Mouse (Mus musculus) limb, embryonic 14.5 days (tissue): ENCODE measurements around the gene Zcchc9. TPM values are rescaled to one million over a fixed set of nuclear protein-coding genes. Genes with fewer than 3 reads are reported as not detected.
"Not testable (repeated sequence)": the region's sequence is repeated elsewhere in the genome, so short reads cannot be mapped to it uniquely, and the experiment has no call there.

Experiments used
- ATAC-seq: fragments of 200-750 bp; cut with Nextera tagmentation; 2 replicates; pipeline ENCODE4 v1.8.0; 2017; ENCODE audit warnings: low read depth, moderate number of reproducible peaks, moderate TSS enrichment; ENCODE audit not compliant: low FRiP score
- DNase-seq: peaks from one replicate; pipeline ENCODE4 v3.0.0-alpha.2; 2015; ENCODE audit warnings: low spot score
- H3K27ac ChIP-seq: fragments of 300-500 bp; sonication (generic); replicated peaks from 2 replicates; pipeline ENCODE4 v1.5.1; 2014; ENCODE audit warnings: low read depth, mild to moderate bottlenecking, low read length, moderate library complexity, mixed read lengths
- H3K27me3 ChIP-seq: fragments of 300-500 bp; sonication (generic); 2 replicates; pipeline ENCODE4 v1.6.1; 2014; ENCODE audit warnings: low read length, mixed read lengths; ENCODE audit not compliant: control insufficient read depth, insufficient read depth
- H3K36me3 ChIP-seq: fragments of 300-500 bp; sonication (generic); 2 replicates; pipeline ENCODE4 v1.6.1; 2014; ENCODE audit warnings: mild to moderate bottlenecking, low read length, moderate library complexity, mixed read lengths; ENCODE audit not compliant: control insufficient read depth, insufficient read depth
- H3K4me1 ChIP-seq: fragments of 300-500 bp; sonication (generic); 2 replicates; pipeline ENCODE4 v1.6.1; 2014; ENCODE audit warnings: antibody characterized with exemption, low read length, mixed read lengths; ENCODE audit not compliant: control insufficient read depth, insufficient read depth
- H3K4me2 ChIP-seq: fragments of 300-500 bp; sonication (generic); replicated peaks from 2 replicates; pipeline ENCODE4 v1.6.1; 2014; ENCODE audit warnings: low read depth, mild to moderate bottlenecking, low read length, moderate library complexity; ENCODE audit not compliant: severe bottlenecking
- H3K4me3 ChIP-seq: fragments of 300-500 bp; sonication (generic); replicated peaks from 2 replicates; pipeline ENCODE4 v1.5.1; 2014; ENCODE audit warnings: low read length
- H3K9ac ChIP-seq: fragments of 300-500 bp; sonication (generic); 2 replicates; pipeline ENCODE4 v1.6.1; 2014; ENCODE audit warnings: mild to moderate bottlenecking, low read depth, low read length, moderate library complexity; ENCODE audit not compliant: severe bottlenecking
- H3K9me3 ChIP-seq: fragments of 300-500 bp; sonication (generic); 2 replicates; pipeline ENCODE4 v1.6.1; 2016; ENCODE audit warnings: low read length; ENCODE audit not compliant: control insufficient read depth
- POLR2A ChIP-seq: fragments of 200-500 bp; IDR thresholded peaks from 2 replicates; pipeline ENCODE4 v1.8.0; 2012; ENCODE audit warnings: inconsistent platforms, mild to moderate bottlenecking, moderate library complexity, borderline replicate concordance; ENCODE audit not compliant: insufficient read depth, insufficient read length; ENCODE audit errors: extremely low read depth
- WGBS: fragments of 180-500 bp; shearing (Covaris S2); extraction: QIAGEN DNeasy Blood & Tissue Kit; methylation state at CpG from one replicate; pipeline ENCODE4 v1.1.7; 2014; 5-methylcytosine and 5-hydroxymethylcytosine counted together
- polyA plus RNA-seq, 2 experiments: library from polyadenylated mRNA; depleted of rRNA in 1 of 2; stranded (reverse) in 1 of 2; unstranded in 1 of 2; fragments of >200 nt; fragmentation: Nextera tagmentation in 1 of 2; extraction: Ambion mirVana in 1 of 2; gene quantifications; 2 replicates each; pipeline versions ENCODE4 v1.2.1 to v1.2.3; 2012 to 2014

Gene Zcchc9
- polyA plus RNA-seq, 2 experiments, result 21.9 to 39.0 TPM

- Histone ChIP-seq H3K27me3 (no peaks in the 10 kb centered on the region), H3K4me2 (no peak overlapping the region), H3K4me3 (no peak overlapping the region), H3K4me1 (peaks cover 5% of the 10 kb centered on the region; the same call in 1 of the 2 replicates), H3K27ac (no peak overlapping the region), H3K9ac (no peak overlapping the region), H3K9me3 (no peaks in the 10 kb centered on the region), H3K36me3 (peaks cover 24% of the 10 kb centered on the region)
- WGBS, result 16% methylated on average over 1 of the region's 1 CpGs
- TF ChIP-seq POLR2A, result no peak
- peak; percentile 54; the same call in 1 of the 2 replicates for ATAC-seq
- DNase-seq, result peak; percentile 17
Observed at GRCm38 (mm10) chr13:91792035-91792434, 15.5 kb downstream of the Zcchc9 start.

- peak; percentile 13 for DNase-seq
Observed at GRCm38 (mm10) chr13:91779892-91780291, 27.6 kb downstream of the Zcchc9 start.

DNA sequence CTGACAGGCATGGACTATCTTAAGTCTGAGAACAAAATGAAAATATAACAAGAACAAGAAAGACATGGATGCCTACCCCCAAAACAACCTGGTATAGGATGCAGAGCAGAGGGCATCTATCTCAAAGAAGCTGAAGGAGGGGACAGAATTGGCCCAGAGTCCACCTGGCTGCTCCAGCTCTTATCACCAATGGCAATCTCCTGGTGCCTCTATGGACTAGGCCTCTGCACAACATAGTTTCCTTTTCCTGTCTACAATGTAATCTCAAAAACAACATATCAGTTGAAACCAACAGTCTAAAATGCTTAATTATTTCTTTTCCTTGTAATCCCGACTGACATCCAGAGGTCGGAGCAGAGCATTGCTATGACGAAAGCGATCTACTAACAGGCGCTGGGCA lies 29.4 kb downstream of the Zcchc9 start:
- Histone ChIP-seq H3K27me3 (no peaks in the 10 kb centered on the region), H3K9me3 (no peaks in the 10 kb centered on the region), H3K4me1 (no peaks in the 10 kb centered on the region), H3K27ac (no peak overlapping the region), H3K4me2 (no peak overlapping the region), H3K36me3 (no peaks in the 10 kb centered on the region), H3K9ac (no peak overlapping the region), H3K4me3 (no peak overlapping the region)
- 89% methylated on average over 5 of the region's 5 CpGs for WGBS
- DNase-seq, result no peak
- ATAC-seq, result no peak
- TF ChIP-seq POLR2A, result no peak

More at GRCm38 (mm10) chr13:91779892-91780291, 27.6 kb downstream of the Zcchc9 start:
- H3K4me3 ChIP-seq, result no peak overlapping the region
- TF ChIP-seq POLR2A, result no peak
- no peak for ATAC-seq
- H3K9me3 ChIP-seq, result no peaks in the 10 kb centered on the region
- no peaks in the 10 kb centered on the region for H3K4me1 ChIP-seq
- H3K4me2 ChIP-seq, result no peak overlapping the region
- no peak overlapping the region for H3K9ac ChIP-seq
- no peaks in the 10 kb centered on the region for H3K27me3 ChIP-seq
- H3K36me3 ChIP-seq, result no peaks in the 10 kb centered on the region
- H3K27ac ChIP-seq, result no peak overlapping the region

DNA sequence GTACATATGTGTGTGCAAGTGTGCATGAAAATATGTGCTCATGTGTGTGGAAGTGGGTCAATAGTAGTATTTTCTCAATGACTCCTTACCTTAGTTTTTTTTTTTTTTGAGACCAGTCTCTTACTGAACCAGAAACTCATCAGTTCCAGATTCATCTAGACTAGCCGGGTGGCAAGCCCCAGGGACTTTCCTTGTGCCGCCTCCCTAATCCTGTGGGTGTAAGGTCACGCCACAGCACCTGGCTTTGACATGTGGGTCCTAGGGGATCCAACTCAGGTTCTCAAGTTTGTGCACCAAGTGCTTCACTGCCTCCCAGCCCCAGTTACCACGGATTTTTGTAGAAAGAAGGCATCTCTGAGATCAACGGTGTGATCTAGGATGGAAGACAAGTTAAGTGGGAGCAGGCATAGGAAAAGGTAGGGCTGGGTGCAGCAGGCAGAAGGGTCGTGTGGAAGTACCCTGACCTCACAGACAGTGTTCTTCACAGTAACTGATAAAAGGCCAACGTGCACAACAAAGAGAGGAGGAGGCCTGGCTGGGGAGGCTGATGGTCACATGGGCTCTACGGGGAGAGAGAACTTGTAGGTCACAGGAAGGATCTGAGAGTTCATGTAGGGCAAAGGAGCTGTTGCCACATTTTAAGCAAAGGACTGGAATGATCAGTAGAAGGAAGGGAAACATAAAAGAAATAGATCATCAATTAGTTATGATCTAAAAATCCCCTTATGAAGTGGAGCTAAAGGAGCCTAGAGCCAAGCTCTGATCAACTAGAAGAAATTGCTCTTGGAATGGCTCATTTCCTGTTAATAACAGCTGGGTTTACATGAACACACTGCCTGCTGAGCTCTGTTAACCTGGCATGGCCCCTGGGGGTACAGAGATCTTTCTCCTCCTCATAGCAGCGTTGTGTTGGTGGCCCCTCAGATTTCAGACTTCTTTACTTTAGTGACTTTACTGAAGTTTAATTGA lies 38.5 kb downstream of the Zcchc9 start:
- no peak for TF ChIP-seq POLR2A
- DNase-seq (no peak), ATAC-seq (no peak)
- Histone ChIP-seq H3K4me3 (no peak overlapping the region), H3K9ac (no peak overlapping the region), H3K4me1 (no peaks in the 10 kb centered on the region), H3K4me2 (no peak overlapping the region), H3K36me3 (no peaks in the 10 kb centered on the region), H3K27me3 (no peaks in the 10 kb centered on the region), H3K27ac (no peak overlapping the region), H3K9me3 (no peaks in the 10 kb centered on the region)
- WGBS, result 71% methylated on average over 9 of the region's 9 CpGs

- no peaks in the 10 kb centered on the region for H3K27me3 ChIP-seq
- H3K27ac ChIP-seq, result no peak overlapping the region
- no peak overlapping the region for H3K4me2 ChIP-seq
- no peak for TF ChIP-seq POLR2A
- DNase-seq, result no peak
- no peak overlapping the region for H3K4me3 ChIP-seq
- no peaks in the 10 kb centered on the region for H3K36me3 ChIP-seq
- H3K4me1 ChIP-seq, result no peaks in the 10 kb centered on the region
- 93% methylated on average over 4 of the region's 4 CpGs for WGBS
- ATAC-seq, result no peak
- no peak overlapping the region for H3K9ac ChIP-seq
- H3K9me3 ChIP-seq, result no peaks in the 10 kb centered on the region
Observed at GRCm38 (mm10) chr13:91765627-91766026, 41.9 kb downstream of the Zcchc9 start.

GRCm38 (mm10) chr13:91763654-91764053 lies 43.9 kb downstream of the Zcchc9 start:
- not testable (repeated sequence) for H3K9ac ChIP-seq, DNase-seq, H3K27ac ChIP-seq, H3K4me2 ChIP-seq, H3K27me3 ChIP-seq, H3K9me3 ChIP-seq, H3K36me3 ChIP-seq, ATAC-seq, H3K4me1 ChIP-seq, H3K4me3 ChIP-seq
- WGBS, result 96% methylated on average over 3 of the region's 3 CpGs
